Mouse (Mus musculus) adrenal gland, adult 2 months (tissue): ENCODE results near the gene Dap. TPM values are rescaled to one million over a fixed set of nuclear protein-coding genes. Genes with fewer than 3 reads are reported as not detected.

ENCODE experiments used
- DNase-seq: peaks from one replicate; pipeline ENCODE4 v3.0.0; 2021
- polyA plus RNA-seq: library from polyadenylated mRNA; depleted of rRNA; stranded (reverse); fragments of >200 nt; gene quantifications from 2 replicates; pipeline ENCODE4 v1.2.3, GENCODE M21; 2012
- total RNA-seq, 2 experiments: library from RNA; stranded (reverse); gene quantifications; 2 replicates each; pipeline ENCODE4 v1.2.3; 2021

Gene Dap
- total and polyA plus RNA-seq, 3 experiments, result 83.3 to 113 (median 96.8) TPM

GRCm38 (mm10) chr15:31262361-31262760 is 38.2 kb downstream of the Dap start:
- DNase-seq, result no peak

DNA sequence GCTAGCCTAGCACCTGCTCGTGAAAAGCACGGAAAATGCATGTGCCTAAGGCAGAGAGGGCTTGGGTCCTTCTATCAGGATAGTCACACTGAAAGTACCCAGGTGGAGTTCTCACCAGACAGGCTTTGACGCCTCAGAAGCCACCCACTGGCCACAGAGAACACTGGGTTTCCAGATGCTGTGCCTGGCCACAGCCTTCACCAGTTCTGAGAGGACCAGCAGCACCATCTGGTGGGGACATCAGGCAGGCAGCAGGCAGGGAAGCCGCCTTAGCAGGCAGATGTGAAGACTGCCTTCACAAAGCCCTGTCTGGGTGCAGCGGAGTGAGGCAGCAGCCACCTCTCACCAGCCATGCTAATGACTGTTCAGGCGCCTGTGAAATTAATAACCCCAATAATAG is 40.7 kb downstream of the Dap start:
- peak; percentile 78 for DNase-seq

GRCm38 (mm10) chr15:31265404-31265803 is 41.3 kb downstream of the Dap start:
- no peak for DNase-seq

DNA sequence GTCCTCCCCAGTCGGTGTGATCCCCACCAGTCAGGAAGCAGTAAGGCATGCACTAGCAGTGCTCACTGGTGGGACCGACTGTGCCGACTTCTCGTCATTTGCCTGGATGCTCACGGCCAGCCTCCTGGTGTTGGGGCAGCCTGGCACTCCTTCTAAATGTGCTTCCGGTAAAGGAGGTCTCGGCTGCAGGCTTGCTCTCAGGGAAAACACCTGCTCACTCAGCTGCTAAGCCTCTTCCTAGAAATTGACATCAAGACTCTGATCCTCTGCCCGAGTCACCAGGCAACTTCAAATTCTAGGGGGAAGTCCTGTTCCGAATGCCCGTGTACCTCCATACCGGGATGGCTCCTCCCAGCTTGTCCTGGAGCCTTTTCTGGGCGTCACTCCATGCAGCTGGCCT is 41.7 kb downstream of the Dap start:
- DNase-seq, result no peak

DNA sequence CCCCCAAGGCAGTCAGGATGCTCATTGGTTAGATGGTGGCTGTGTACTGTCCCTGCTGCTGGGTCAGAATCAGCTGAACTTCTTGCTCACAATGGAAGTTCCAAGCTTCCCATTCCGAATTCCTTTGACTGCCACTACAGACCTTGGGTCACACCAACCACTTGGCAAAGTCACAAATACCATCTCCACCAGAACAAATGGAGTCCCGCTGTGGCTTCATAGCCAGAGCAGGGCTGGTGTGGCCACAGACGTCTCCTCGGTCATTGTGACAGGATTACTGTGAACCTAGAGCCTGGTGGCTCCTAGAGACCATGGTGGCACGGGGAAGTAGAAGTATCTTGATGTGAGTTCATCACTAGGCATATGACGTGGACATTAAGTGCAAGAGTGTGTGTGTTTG is 44.0 kb downstream of the Dap start:
- no peak for DNase-seq

DNA sequence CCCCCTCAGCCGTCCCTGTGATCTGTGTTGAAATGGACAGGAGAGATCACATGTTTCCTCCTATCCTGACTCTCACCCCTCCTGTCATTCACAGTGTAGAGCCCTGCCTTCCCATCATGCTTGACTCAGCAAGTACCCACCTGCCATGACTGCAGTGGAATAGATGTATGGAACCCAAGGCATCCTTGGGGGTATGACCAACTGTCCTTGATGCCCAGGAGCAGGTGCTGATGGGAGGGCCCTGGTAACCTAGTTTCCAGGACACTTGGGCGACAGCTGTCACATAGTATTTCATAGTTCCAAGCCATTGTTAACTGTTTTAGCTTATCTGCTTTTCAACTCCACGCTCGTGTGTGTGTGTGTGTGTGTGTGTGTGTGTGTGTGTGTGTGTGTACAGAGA is 45.4 kb downstream of the Dap start:
- no peak for DNase-seq

- no peak for DNase-seq
Measured at GRCm38 (mm10) chr15:31272695-31273094, 48.6 kb downstream of the Dap start.

DNA sequence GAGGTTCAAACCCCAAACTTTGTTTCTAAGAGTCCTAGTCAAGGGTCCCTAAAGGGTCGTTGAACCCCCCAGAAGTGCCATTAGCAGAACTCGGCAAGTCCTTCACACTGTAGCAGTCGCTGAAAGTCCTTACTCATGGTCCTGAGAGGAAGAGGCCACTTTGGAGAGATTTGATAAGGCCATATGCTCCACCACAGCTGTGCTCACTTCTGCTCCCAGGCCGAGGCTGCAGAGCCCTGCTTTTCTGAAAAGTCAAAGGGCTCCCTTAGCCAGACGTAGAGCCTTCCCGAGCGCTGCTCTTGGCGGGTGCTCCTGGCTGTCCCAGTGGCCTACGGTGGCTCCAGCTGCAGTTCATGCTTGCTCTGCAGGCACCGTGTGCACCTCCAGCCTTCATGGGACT is 49.4 kb downstream of the Dap start:
- DNase-seq, result no peak

GRCm38 (mm10) chr15:31278090-31278489 is 54.0 kb downstream of the Dap start:
- DNase-seq, result no peak

GRCm38 (mm10) chr15:31279120-31279519 is 55.0 kb downstream of the Dap start:
- no peak for DNase-seq

- no peak for DNase-seq
Measured at GRCm38 (mm10) chr15:31279577-31280004, 55.5 kb downstream of the Dap start.

GRCm38 (mm10) chr15:31280059-31280458 is 55.9 kb downstream of the Dap start:
- DNase-seq, result no peak

DNA sequence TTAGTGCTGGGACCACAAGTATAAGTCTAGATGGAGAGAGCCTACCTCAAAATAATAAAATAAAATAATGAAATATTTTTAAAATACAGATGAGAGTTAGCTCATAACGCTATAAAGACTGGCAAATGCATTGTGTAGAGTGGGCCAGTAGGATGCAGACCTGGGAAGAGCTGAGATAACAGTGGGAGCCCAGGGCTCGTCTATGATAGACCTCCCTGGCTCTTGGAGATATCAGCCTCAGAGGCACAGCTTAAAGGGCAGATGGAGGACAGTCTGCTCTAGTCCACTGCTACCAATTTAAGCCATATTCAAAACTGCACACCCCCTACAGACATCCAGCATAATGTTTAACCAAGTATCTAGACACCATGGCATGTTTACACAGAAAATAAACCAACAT is 56.6 kb downstream of the Dap start:
- no peak for DNase-seq

- DNase-seq, result no peak
Measured at GRCm38 (mm10) chr15:31281830-31282229, 57.7 kb downstream of the Dap start.

GRCm38 (mm10) chr15:31282353-31282752 is 58.2 kb downstream of the Dap start:
- no peak for DNase-seq

DNA sequence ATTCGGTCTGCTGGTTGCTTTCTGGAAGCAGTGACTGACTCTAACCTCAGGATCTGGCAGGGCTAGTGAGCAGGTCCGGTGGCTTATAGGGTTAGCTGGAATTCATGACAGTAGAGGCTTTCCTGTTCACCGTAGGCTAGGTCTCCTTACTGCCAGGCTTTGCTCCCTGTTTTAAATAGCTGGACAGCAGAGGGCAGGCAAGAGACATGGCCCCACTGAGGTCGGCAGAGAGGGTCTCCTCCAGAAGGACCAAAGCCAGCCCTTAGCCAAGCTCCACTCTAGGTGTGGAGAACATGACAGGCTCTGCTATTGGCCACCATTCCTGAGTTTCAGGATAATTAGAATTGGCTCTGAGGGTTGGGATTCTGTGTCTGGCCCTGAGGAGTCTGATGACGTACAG is 60.0 kb downstream of the Dap start:
- DNase-seq, result no peak

DNA sequence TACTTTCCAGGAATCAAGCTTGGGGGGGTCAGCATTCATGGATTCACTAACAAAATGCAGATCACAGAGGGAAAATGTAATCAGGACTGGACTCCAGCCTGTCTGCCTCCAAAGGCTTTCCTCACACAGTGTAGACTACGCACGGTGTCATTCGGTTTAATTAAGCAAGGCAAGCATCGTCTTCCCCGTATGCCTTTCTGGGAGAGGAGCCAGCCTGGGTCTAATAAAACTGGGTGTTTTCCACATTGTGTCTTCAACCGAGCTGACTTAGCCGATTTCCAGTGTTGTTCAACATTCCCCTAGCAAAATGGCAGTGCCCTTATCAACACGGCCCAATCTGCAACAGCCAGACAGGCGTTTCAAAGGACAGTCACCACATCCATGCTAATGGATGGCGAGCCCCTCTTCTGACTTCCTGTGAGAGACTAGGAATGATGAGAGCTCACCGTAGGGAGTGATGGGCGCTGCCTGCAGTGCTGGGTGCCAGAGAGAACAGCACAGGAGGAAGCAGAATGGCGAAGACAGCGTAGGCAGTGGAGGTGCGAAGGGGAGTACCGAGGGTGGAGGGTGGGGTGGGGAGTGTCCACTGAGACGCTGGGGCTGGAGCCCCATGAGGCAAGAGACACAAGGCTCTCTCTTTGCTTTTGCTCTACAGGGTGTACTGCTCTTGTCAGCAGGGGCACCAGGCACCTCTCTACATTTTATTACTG is 61.0 kb downstream of the Dap start:
- no peak for DNase-seq

DNA sequence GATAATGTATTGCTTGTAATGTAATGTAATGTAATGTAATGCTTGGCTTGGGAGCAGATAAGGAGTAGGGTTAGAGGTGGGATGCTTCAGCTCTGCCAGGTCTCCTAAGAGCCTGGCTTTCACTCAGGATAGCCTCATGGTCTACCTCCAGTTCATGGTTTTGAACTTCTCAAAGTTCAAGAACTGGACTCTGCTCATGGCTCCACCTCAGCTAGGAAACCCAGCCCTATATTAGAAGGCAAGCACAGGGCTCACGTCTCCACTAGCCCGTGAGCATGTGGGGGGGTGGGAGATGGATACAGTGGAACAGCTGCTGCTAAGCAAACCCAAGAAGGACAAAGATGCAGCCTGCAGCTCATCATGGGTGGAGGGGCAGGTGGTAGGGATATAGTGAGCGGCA is 61.6 kb downstream of the Dap start:
- no peak for DNase-seq

DNA sequence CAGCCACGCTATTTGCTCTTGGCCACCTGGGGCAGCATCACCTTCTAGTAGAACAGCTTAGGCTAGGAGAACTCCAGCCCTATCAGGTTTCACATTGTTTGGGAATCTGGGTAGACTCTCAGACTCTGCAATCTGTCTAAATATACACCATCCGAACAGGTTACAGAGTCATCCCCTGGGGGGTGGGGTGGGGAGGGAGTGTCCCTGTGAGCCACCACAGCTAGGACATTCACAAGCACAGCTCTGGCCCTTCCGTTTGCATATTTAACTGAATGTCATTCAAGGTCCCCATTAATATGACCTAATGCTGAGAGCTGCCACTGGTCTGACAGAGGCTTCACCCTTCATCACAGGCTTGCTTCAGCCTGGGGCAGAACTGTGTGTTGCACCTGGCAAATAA is 68.5 kb downstream of the Dap start:
- DNase-seq, result no peak

- DNase-seq, result no peak
Measured at GRCm38 (mm10) chr15:31294311-31294710, 70.2 kb downstream of the Dap start.

DNA sequence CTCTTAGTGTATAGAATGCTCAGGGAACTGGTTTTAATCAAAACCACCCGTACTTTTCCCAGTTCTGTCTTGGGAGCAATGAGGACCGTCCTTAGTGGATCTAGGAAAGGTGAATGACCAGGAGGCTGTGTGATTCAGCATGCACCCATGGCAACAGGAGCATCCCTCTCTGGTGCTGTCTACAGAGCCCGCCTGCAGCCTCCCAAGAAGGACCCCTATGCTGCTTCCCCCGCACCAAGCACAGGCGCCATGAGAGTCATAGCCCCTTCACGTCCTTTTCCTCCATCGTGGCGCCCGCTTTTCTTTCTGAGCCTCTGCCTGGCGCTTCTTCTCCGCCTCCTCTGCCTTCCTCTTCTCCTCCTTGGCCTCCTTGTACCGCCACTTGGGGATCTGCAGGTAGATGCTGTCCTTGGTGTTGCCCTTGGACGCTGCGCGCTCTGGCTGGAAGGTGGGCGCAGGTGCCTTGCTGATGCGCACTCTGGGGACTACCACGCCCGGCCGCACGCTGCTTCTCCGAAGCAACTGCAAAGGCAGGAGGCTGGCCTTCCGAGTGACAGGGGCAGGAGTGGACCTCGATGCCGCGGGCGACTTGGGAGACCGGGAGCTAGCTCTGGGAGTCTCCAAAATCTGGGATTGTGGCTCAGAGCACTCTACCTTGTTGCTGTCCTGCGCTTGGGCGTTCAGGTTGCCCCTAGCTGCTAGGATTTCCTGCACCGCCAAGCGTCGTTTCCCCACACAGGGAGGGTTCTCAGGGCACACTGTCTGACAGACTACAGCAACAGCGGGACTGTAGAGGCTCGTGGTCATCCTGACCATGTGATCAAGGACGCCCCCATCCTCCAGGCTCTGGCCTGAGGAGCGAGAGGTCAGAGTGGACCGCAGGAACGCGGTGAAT is 73.0 kb downstream of the Dap start:
- no peak for DNase-seq

GRCm38 (mm10) chr15:31297777-31298137 is 73.6 kb downstream of the Dap start:
- no peak for DNase-seq

- DNase-seq, result no peak
Measured at GRCm38 (mm10) chr15:31299258-31299917, 75.3 kb downstream of the Dap start.
